Mouse (Mus musculus): ENCODE measurements around the gene Fam136a. TPM values are rescaled to one million over a fixed set of nuclear protein-coding genes. Genes with fewer than 3 reads are reported as not detected.

Fam136a gene
- total and polyA plus RNA-seq, 3 experiments = 152 to 339 (median 160) TPM

GRCm38 (mm10) chr6:86371340-86371911 is 6.0 kb downstream of the Fam136a start:
- dilution Hi-C loops (cut with MboI; ENCODE audit: extremely low pct_ligation_motif_present, extremely low pct_unique_long_range_greater_than_20kb, low sequenced_read_pairs) = no loop called here

GRCm38 (mm10) chr6:86371950-86372516 is 6.6 kb downstream of the Fam136a start:
- no peaks in the 10 kb centered on the region for H3K9me3 ChIP-seq (replicated peaks; ENCODE audit: low read length)
- H3K4me3 ChIP-seq (replicated peaks in 1 of 3; ENCODE audit: low read depth in 2 of 3, low read length in 2 of 3, poor library complexity in 1 of 3) = peak overlapping the region; percentile 78 to 100 (median 97)
- in situ Hi-C loops (cut with MboI; ENCODE audit: low pct_ligation_motif_present, low pct_unique_long_range_greater_than_20kb, low sequenced_read_pairs) (loop anchor here (25.0 kb wide), 1 partner anchor 360 kb away; the partner anchor contains the start of gene Figla), dilution Hi-C loops (cut with MboI; ENCODE audit: extremely low pct_ligation_motif_present, extremely low pct_unique_long_range_greater_than_20kb, low sequenced_read_pairs) (no loop called here)
- peaks cover 18 to 54% of the 10 kb centered on the region in 2 experiments for H3K36me3 ChIP-seq (replicated peaks in 1 of 2; ENCODE audit: control insufficient read depth in 1 of 2, insufficient read depth in 1 of 2, low read length in 1 of 2)
- peaks cover 8 to 30% of the 10 kb centered on the region in 2 experiments for H3K4me1 ChIP-seq (ENCODE audit: control insufficient read depth in 1 of 2, insufficient read depth in 2 of 2)
- TF ChIP-seq NRF1 (IDR thresholded peaks at IDR 0.05; ENCODE audit: low read depth, low read length) (no peak), MAZ (IDR thresholded peaks at IDR 0.05; ENCODE audit: low read depth, low read length) (no peak), MYC (IDR thresholded peaks at IDR 0.05; ENCODE audit: low read depth, low read length) (0 out of 2 replicates have a peak, but pooled peaks have one; percentile 60), ZNF384 (IDR thresholded peaks at IDR 0.05; ENCODE audit: low read depth, low read length) (peak; percentile 36; the same call in 1 of the 2 replicates), TCF12 (IDR thresholded peaks at IDR 0.05; ENCODE audit: low read depth, low read length) (no peak)
- H3K4me2 ChIP-seq (ENCODE audit: insufficient read depth, low read depth, poor library complexity, severe bottlenecking) = peak overlapping the region; percentile 98
- peak overlapping the region; percentile 89 for H3K9ac ChIP-seq (ENCODE audit: insufficient read depth, low read depth)
- H3K27me3 ChIP-seq (replicated peaks) = no peaks in the 10 kb centered on the region
- no peak overlapping the region for H3K27ac ChIP-seq (ENCODE audit: insufficient read depth, low read depth)
- no peak for DNase-seq (ENCODE audit: extremely low read depth)
- peaks cover 50% of the 10 kb centered on the region for H3K79me2 ChIP-seq (replicated peaks; ENCODE audit: control insufficient read depth, extremely low read depth, insufficient read depth, poor library complexity, severe bottlenecking)

More at GRCm38 (mm10) chr6:86371340-86371911, 6.0 kb downstream of the Fam136a start:
- peak overlapping the region; percentile 78 to 100 (median 97) for H3K4me3 ChIP-seq (replicated peaks in 1 of 3; ENCODE audit: low read depth in 2 of 3, low read length in 2 of 3, poor library complexity in 1 of 3)
- H3K36me3 ChIP-seq (replicated peaks in 1 of 2; ENCODE audit: control insufficient read depth in 1 of 2, insufficient read depth in 1 of 2, low read length in 1 of 2) = peaks cover 13 to 53% of the 10 kb centered on the region in 2 experiments
- peaks cover 8 to 36% of the 10 kb centered on the region in 2 experiments for H3K4me1 ChIP-seq (ENCODE audit: control insufficient read depth in 1 of 2, insufficient read depth in 2 of 2)
- peak; percentile 97 for DNase-seq (ENCODE audit: extremely low read depth)
- H3K9me3 ChIP-seq (replicated peaks; ENCODE audit: low read length) = no peaks in the 10 kb centered on the region
- peak overlapping the region; percentile 98; the same call in 1 of the 2 replicates for H3K4me2 ChIP-seq (ENCODE audit: insufficient read depth, low read depth, poor library complexity, severe bottlenecking)
- peak overlapping the region; percentile 72 for H3K27ac ChIP-seq (ENCODE audit: insufficient read depth, low read depth)
- peak overlapping the region; percentile 89 for H3K9ac ChIP-seq (ENCODE audit: insufficient read depth, low read depth)
- H3K79me2 ChIP-seq (replicated peaks; ENCODE audit: control insufficient read depth, extremely low read depth, insufficient read depth, poor library complexity, severe bottlenecking) = peaks cover 56% of the 10 kb centered on the region
- peak; percentile 87; the same call in 1 of the 2 replicates for TF ChIP-seq ZMIZ1 (IDR thresholded peaks at IDR 0.05; ENCODE audit: low read depth, low read length)
- peak; percentile 99 for TF ChIP-seq CHD2 (IDR thresholded peaks at IDR 0.05; ENCODE audit: low read length)
- no peak for TF ChIP-seq RCOR1 (conservative IDR thresholded peaks at IDR 0.05; ENCODE audit: low read depth, low read length)
- TF ChIP-seq ETS1 (conservative IDR thresholded peaks at IDR 0.05; ENCODE audit: low read depth, low read length) = 0 out of 2 replicates have a peak, but pooled peaks have one; percentile 15
- peak; percentile 86; the same call in 1 of the 2 replicates for TF ChIP-seq CHD1 (IDR thresholded peaks at IDR 0.05; ENCODE audit: low read depth, low read length)
- 0 out of 2 replicates have a peak, but pooled peaks have one; percentile 23 for TF ChIP-seq UBTF (IDR thresholded peaks at IDR 0.05; ENCODE audit: low read depth, low read length)
- TF ChIP-seq MAFK (IDR thresholded peaks at IDR 0.05; ENCODE audit: insufficient replicate concordance, low read length) = no peak
- peak; percentile 97 for TF ChIP-seq NELFE (IDR thresholded peaks at IDR 0.05; ENCODE audit: low read depth, low read length)
- peak; percentile 47; the same call in 1 of the 2 replicates for TF ChIP-seq E2F4 (IDR thresholded peaks at IDR 0.05; ENCODE audit: insufficient replicate concordance, low read depth, low read length)
- TF ChIP-seq NRF1 (IDR thresholded peaks at IDR 0.05; ENCODE audit: low read depth, low read length) = peak; percentile 77
- TF ChIP-seq ZKSCAN1 (IDR thresholded peaks at IDR 0.05; ENCODE audit: borderline replicate concordance, low read depth, low read length) = no peak
- TF ChIP-seq USF2 (conservative IDR thresholded peaks at IDR 0.05; ENCODE audit: low read depth, low read length) = no peak
- peak; percentile 92 for TF ChIP-seq MYC (IDR thresholded peaks at IDR 0.05; ENCODE audit: low read depth, low read length)
- TF ChIP-seq SIN3A (IDR thresholded peaks at IDR 0.05; ENCODE audit: low read length) = peak; percentile 95
- peak; percentile 58; the same call in 1 of the 2 replicates for TF ChIP-seq MEF2A (IDR thresholded peaks at IDR 0.05; ENCODE audit: borderline replicate concordance, low read depth, low read length)
- TF ChIP-seq PAX5 (IDR thresholded peaks at IDR 0.05; ENCODE audit: low read length) = no peak
- peak; percentile 92 for TF ChIP-seq TCF12 (IDR thresholded peaks at IDR 0.05; ENCODE audit: low read depth, low read length)
- peak; percentile 88 for TF ChIP-seq HCFC1 (IDR thresholded peaks at IDR 0.05; ENCODE audit: low read depth, low read length)
- TF ChIP-seq RAD21 (IDR thresholded peaks at IDR 0.05; ENCODE audit: low read depth, low read length) = no peak
- no peak for TF ChIP-seq GABPA (IDR thresholded peaks at IDR 0.05; ENCODE audit: insufficient replicate concordance, low read depth, low read length)
- TF ChIP-seq USF1 (IDR thresholded peaks at IDR 0.05; ENCODE audit: low read depth, low read length) = no peak
- TF ChIP-seq ZC3H11A (IDR thresholded peaks at IDR 0.05; ENCODE audit: low read depth, low read length) = no peak
- TF ChIP-seq POLR2A (IDR thresholded peaks at IDR 0.05; ENCODE audit: low read depth, low read length) = peak; percentile 96
- no peak for TF ChIP-seq EP300 (IDR thresholded peaks at IDR 0.05; ENCODE audit: low read length)
- TF ChIP-seq TBP (conservative IDR thresholded peaks at IDR 0.05; ENCODE audit: low read depth, low read length) = peak; percentile 95
- TF ChIP-seq BHLHE40 (IDR thresholded peaks at IDR 0.05; ENCODE audit: low read depth, low read length) = 0 out of 2 replicates have a peak, but pooled peaks have one; percentile 6
- no peak for TF ChIP-seq MAZ (IDR thresholded peaks at IDR 0.05; ENCODE audit: low read depth, low read length)
- peak; percentile 27; the same call in 1 of the 2 replicates for TF ChIP-seq IRF4 (IDR thresholded peaks at IDR 0.05; ENCODE audit: low read depth, low read length)
- no peak for TF ChIP-seq JUN (IDR thresholded peaks at IDR 0.05; ENCODE audit: insufficient read depth, low read depth, low read length)
- no peak for TF ChIP-seq SMC3 (IDR thresholded peaks at IDR 0.05; ENCODE audit: low read depth, low read length)
- TF ChIP-seq ELF1 (IDR thresholded peaks at IDR 0.05; ENCODE audit: low read depth, low read length) = peak; percentile 92
- TF ChIP-seq JUND (conservative IDR thresholded peaks at IDR 0.05; ENCODE audit: low read depth, low read length) = peak; percentile 41; the same call in 1 of the 2 replicates
- TF ChIP-seq MAX (IDR thresholded peaks at IDR 0.05; ENCODE audit: low read length) = peak; percentile 95
- TF ChIP-seq MXI1 (IDR thresholded peaks at IDR 0.05; ENCODE audit: low read depth, low read length) = peak; percentile 95
- no peak; the same call in 1 of the 2 replicates for TF ChIP-seq POLR2AphosphoS2 (IDR thresholded peaks at IDR 0.05; ENCODE audit: low read depth, low read length)
- no peak for TF ChIP-seq ZNF384 (IDR thresholded peaks at IDR 0.05; ENCODE audit: low read depth, low read length)
- peak; percentile 87; the same call in 1 of the 2 replicates for TF ChIP-seq KAT2A (IDR thresholded peaks at IDR 0.05; ENCODE audit: insufficient replicate concordance, low read length)
- in situ Hi-C loops (cut with MboI; ENCODE audit: low pct_ligation_motif_present, low pct_unique_long_range_greater_than_20kb, low sequenced_read_pairs) = loop anchor here (25.0 kb wide), 1 partner anchor 359 kb away; the partner anchor contains the start of gene Figla
- H3K27me3 ChIP-seq (replicated peaks) = no peaks in the 10 kb centered on the region

Measured in CH12.LX (cell line).